Mouse (Mus musculus) heart, adult 9 months (tissue): ENCODE data around the gene Fgfr1op.
"Not testable (repeated sequence)": the region's sequence is repeated elsewhere in the genome, so short reads cannot be mapped to it uniquely, and the experiment has no call there.

ENCODE experiments used
- DNase-seq, 2 experiments: peaks; one replicate each; pipeline ENCODE4 v3.0.0; 2022; ENCODE audit warnings: low spot score in 2 of 2

The Fgfr1op gene

GRCm38 (mm10) chr17:8167436-8167835 is 2.1 kb downstream of the Fgfr1op start:
- DNase-seq = peak in 1 of 2 experiments; percentile 37

DNA sequence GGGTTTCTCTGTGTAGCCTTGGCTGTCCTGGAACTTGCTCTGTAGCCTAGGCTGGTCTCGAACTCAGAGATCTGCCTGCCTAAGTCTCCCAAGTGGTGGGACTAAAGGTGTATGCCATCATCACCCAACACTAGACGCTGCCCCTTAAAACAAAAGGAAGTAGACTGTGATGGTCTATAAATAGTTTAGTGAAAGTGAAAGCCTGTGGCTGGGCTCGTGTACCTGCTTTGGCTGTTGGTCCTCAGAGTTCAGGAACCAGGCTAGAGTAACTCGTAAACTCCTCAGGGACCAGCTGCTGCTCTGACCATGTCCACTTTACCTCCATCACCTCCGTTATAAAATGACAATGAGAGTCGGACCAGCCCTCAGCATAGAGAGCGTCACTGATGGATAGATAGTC is 5.0 kb downstream of the Fgfr1op start:
- DNase-seq = no peak

DNA sequence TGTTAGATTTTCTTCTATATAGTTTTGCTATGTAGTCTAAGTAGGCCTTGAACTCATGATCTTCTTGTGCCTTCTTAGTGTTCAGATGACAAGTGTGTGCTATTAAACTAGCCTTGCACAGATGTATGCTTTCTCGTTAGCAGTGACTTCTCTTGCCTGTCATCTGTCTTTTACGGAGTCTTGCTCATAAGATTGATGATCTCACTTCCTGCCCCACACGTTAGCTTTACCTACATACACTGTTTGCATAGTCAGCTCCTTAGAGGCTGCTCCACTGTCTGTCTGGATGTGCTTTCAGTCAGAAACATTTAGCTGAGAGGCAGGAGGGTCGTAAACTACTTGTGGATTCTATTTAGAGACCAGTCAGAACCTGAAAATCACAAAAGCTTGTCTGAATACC is 5.8 kb downstream of the Fgfr1op start:
- no peak for DNase-seq

GRCm38 (mm10) chr17:8177090-8177489 is 11.8 kb downstream of the Fgfr1op start:
- no peak for DNase-seq

DNA sequence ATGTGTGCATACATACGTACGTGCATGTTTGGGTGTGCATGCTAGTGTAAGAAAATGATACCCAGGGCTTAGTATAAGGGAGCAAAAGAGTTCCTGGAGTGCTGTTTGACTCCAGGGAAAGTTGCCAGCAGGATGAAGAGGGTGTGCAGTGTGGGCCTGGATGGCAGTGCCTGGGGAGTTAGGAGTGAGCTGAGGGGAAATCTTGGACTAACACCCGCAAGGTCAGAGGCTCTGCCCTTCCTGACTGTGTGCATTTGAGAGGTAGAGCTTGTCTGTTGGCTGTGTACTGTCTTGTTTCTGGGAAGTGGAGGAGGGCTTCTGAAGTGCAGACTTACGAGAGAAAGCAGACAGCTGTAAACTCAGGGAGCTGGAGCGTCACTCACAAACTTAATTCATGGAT is 18.5 kb downstream of the Fgfr1op start:
- DNase-seq = peak in 1 of 2 experiments; percentile 19

DNA sequence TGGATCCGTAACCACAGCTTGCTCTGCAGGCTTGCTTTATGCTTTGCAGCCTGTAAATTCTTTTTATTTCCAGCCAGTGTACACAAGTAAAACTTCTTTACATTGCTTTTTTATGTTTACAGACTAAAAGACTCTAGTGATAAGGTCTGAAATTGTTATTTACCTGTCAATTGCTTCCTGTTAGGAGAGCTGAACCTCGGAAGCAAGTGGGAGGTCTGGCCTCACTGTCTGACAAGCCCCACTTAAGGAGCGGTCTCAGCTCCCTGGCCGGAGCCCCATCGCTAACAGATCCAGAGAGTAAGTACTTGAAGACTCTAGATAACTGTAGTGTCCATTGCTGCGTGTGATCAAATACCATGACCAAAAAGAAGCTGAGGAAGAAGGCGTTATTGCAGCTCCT is 18.9 kb downstream of the Fgfr1op start:
- DNase-seq = no peak

GRCm38 (mm10) chr17:8193678-8194077 is 28.4 kb downstream of the Fgfr1op start:
- no peak for DNase-seq

DNA sequence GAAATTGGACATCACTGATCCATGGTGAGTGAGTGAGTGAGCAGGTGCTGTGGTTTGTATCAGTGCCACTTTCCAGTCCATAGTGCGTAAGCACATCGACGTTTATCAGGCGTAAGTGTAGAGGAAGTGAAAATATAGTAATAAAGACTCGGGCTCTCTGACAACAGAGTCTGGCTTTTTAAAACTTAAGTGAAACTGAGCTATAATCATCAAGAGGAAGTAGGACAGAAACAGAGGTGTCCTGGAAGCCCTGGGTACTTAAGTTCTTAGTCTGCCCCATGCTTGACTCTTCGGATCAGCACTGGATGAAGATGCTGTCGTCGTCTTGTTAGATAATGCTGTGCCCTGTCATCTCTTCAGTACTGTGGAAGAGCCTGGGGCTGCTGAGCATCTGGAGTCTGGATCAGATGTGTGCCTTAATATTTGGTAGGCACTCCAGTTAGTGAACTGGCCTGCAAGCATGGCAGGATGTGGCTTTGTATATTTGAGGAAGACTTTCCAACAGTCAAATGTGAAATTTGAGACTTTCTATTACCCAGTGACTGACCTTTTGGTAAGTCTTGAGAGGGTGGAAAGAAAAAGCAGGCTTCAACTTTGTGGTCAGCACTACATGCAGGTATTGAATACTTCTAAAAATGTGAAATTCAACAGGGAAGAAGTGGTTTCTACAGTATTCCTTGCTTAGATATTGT is 30.5 kb downstream of the Fgfr1op start:
- DNase-seq = peak in 1 of 2 experiments; percentile 20

DNA sequence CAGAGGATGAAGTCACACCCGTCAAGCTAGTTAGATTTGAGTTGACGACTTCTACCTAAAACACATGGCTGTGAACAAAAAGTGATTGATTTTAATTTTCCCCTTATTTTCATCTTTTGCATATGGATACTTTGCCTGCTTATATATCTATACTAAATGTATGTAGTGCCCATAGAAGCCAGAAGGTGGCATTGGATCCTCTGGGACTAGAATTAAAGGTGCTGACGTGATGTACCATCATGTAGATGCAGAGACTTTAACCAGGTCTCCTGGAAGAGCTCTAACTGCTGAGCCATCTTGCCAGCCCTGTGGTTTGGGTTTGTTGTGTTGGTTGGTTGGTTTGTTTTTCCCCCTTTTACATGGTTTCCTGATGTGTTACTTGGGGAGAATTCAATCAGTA is 32.4 kb downstream of the Fgfr1op start:
- no peak for DNase-seq

- peak in 1 of 2 experiments; percentile 15 for DNase-seq
Measured at GRCm38 (mm10) chr17:8199067-8199935, 34.0 kb downstream of the Fgfr1op start.

GRCm38 (mm10) chr17:8199936-8200330 is 34.6 kb downstream of the Fgfr1op start:
- DNase-seq = no peak

DNA sequence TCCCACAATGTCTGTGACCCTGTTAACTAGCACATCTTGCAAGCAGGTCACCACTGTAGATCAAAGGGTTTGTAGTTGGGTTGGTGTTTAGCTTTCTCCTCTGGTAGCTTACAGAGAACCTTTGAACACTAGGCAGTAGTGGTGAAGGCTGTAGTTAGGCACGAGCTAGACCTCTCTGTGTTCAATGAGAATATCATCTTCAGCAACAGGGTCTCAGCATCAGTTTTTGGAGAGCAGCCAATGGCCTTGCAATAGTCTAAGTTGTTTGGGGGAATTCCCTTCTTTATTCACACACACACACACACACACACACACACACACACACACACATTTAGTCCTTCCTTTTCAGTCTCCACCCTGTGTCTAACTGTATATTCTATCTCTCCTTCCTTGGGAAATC is 38.2 kb downstream of the Fgfr1op start:
- DNase-seq = no peak

DNA sequence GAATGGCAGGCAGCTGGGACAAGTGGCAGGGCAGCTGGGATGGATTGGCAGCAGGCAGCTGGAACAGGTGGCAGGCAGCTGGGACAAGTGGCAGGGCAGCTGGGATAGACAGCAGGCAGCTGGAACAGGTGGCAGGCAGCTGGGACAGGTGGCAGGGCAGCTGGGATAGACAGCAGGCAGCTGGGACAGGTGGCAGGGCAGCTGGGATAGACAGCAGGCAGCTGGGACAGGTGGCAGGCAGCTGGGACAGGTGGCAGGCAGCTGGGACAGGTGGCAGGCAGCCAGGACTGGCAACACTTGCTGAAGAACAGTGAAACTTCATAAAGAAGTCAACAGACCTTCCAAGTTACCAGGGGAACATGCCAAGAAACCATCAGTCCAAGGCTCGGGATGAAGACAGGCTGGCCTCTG is 39.9 kb downstream of the Fgfr1op start:
- DNase-seq = not testable (repeated sequence)

GRCm38 (mm10) chr17:8206691-8207090 is 41.4 kb downstream of the Fgfr1op start:
- no peak for DNase-seq

DNA sequence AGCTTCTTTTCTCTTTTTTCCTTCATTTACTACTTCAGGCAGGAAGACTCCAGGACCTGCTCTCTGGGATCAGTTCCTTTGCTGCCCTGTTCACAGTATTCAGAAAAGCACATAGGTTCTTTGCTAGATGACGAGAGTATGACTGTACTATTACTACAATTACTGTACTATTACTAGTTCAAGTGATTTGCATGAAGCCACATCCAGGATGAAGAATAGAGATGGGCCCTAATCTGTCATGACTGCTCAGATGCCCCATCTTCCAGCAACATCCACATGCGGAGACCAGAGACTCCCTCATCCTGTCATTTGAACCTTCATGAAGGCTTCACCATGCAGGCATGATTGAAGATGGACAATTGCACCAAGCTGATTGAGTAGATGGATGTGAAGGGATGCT is 44.4 kb downstream of the Fgfr1op start:
- DNase-seq = no peak

DNA sequence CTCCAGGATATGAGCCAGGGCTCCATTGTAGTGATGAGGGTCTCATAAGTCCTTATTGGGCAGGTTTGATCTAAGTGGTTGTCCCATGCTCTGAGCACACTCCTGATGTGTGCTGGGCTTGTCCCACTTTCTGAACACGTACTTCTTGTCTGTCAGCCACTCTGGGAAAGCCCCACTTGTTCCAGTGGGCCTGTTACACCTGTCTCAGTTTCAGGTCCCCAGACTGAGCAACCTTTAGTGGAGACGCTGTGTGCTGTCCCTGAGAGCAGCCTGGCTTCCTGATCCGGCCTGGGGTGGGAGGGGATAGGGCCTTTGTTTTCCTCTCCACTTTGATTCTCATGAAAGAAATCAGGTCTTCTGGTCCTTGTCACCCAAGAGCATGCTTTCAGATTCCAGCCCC is 44.9 kb downstream of the Fgfr1op start:
- DNase-seq = no peak

DNA sequence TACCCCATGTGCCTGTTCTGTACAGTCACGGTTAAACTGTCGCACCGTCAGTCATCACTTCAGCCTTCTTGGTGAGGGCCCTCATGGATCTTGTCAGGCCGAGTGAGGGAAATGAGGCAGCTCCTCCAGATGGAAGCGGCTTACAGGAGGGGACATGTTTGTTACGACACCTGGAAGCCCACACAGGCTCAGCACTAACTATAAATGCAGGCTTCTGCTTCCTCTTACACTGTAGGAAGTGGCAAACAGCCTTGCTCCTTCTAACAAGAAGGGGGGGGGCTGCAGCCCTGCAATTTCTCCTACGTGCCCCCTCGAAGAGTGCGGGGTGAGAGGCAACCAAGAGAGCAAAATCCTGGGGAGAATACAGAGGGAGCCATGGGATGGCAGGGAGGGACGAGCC is 45.4 kb downstream of the Fgfr1op start:
- DNase-seq = no peak

GRCm38 (mm10) chr17:8211399-8211798 is 46.1 kb downstream of the Fgfr1op start:
- DNase-seq = no peak

- peak in 1 of 2 experiments; percentile 9 for DNase-seq
Measured at GRCm38 (mm10) chr17:8214369-8214768, 49.1 kb downstream of the Fgfr1op start.

- DNase-seq = no peak
Measured at GRCm38 (mm10) chr17:8215016-8215745, 49.9 kb downstream of the Fgfr1op start.

- DNase-seq = no peak
Measured at GRCm38 (mm10) chr17:8223225-8223624, 57.9 kb downstream of the Fgfr1op start.

DNA sequence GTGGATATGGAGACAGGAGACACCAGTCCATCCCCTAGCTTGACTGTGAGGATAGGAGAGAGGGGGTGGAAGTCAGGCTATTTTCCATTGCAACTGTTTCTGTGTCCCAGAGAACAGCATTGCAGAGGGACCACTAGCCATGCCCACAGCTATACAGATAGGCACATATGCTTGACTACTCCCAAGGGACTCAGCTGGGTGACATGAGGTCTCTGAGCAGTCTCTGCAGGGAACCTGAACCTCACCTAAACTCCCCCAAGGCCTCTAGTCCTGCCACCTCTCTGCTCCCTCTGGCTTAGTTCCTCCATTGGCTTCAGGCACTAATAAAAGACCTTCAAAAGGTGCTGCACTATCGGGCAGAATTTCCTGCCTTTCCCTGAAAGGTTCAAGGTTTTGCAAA is 58.8 kb downstream of the Fgfr1op start:
- DNase-seq = no peak
